Mouse (Mus musculus): ENCODE data around the gene Id1. TPM values are rescaled to one million over a fixed set of nuclear protein-coding genes. Genes with fewer than 3 reads are reported as not detected.
A peak's percentile ranks its signal among the peaks of the same experiment; 100 is the strongest.

Id1 gene
- total and polyA plus RNA-seq, 3 experiments = 0.93 TPM; not detected in 2

DNA sequence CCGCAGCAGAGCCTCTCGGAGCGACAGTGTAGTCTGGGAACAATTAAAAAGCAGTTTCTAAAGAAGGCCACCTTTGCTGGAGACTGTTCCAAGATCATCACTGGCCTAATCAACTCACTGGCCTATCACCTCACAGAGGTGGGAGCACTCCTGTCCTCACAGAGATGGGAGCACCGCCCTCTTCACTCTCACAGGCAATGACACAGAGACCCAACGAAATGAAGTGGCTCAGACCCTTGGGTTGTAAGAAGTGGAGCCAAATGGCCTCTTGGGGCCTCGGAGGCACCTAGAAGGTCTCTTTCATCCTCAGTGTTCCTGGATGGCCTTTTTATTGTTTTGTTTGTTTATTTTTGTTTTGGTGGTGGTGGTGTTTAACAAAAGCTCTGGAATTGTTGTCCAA is 9.8 kb upstream of the Id1 start:
- H3K4me3 ChIP-seq (replicated peaks in 1 of 3; ENCODE audit: low read depth in 2 of 3, low read length in 2 of 3, poor library complexity in 1 of 3) = no peak overlapping the region
- H3K27ac ChIP-seq (ENCODE audit: insufficient read depth, low read depth) = no peak overlapping the region
- H3K9ac ChIP-seq (ENCODE audit: insufficient read depth, low read depth) = no peak overlapping the region
- H3K79me2 ChIP-seq (replicated peaks; ENCODE audit: control insufficient read depth, extremely low read depth, insufficient read depth, poor library complexity, severe bottlenecking) = no peaks in the 10 kb centered on the region
- no peak overlapping the region for H3K4me2 ChIP-seq (ENCODE audit: insufficient read depth, low read depth, poor library complexity, severe bottlenecking)
- H3K9me3 ChIP-seq (replicated peaks; ENCODE audit: low read length) = no peaks in the 10 kb centered on the region
- dilution Hi-C loops (cut with MboI; ENCODE audit: extremely low pct_ligation_motif_present, extremely low pct_unique_long_range_greater_than_20kb, low sequenced_read_pairs) (no loop called here), in situ Hi-C loops (cut with MboI; ENCODE audit: low pct_ligation_motif_present, low pct_unique_long_range_greater_than_20kb, low sequenced_read_pairs) (no loop called here)
- TF ChIP-seq CHD2 (IDR thresholded peaks at IDR 0.05; ENCODE audit: low read length) = no peak
- no peak for TF ChIP-seq ZKSCAN1 (IDR thresholded peaks at IDR 0.05; ENCODE audit: borderline replicate concordance, low read depth, low read length)
- no peak for TF ChIP-seq RCOR1 (conservative IDR thresholded peaks at IDR 0.05; ENCODE audit: low read depth, low read length)
- TF ChIP-seq E2F4 (IDR thresholded peaks at IDR 0.05; ENCODE audit: insufficient replicate concordance, low read depth, low read length) = no peak
- TF ChIP-seq USF1 (IDR thresholded peaks at IDR 0.05; ENCODE audit: low read depth, low read length) = no peak
- TF ChIP-seq MAFK (IDR thresholded peaks at IDR 0.05; ENCODE audit: insufficient replicate concordance, low read length) = no peak
- no peak for TF ChIP-seq JUN (IDR thresholded peaks at IDR 0.05; ENCODE audit: insufficient read depth, low read depth, low read length)
- TF ChIP-seq MXI1 (IDR thresholded peaks at IDR 0.05; ENCODE audit: low read depth, low read length) = no peak
- no peak for TF ChIP-seq POLR2A (IDR thresholded peaks at IDR 0.05; ENCODE audit: low read depth, low read length)
- TF ChIP-seq ETS1 (conservative IDR thresholded peaks at IDR 0.05; ENCODE audit: low read depth, low read length) = no peak
- no peak for TF ChIP-seq TCF12 (IDR thresholded peaks at IDR 0.05; ENCODE audit: low read depth, low read length)
- no peak for TF ChIP-seq JUND (conservative IDR thresholded peaks at IDR 0.05; ENCODE audit: low read depth, low read length)
- DNase-seq (ENCODE audit: extremely low read depth) = no peak
- peaks cover 9% of the 10 kb centered on the region for H3K27me3 ChIP-seq (replicated peaks)
- no peaks in the 10 kb centered on the region for H3K36me3 ChIP-seq (replicated peaks in 1 of 2; ENCODE audit: control insufficient read depth in 1 of 2, insufficient read depth in 1 of 2, low read length in 1 of 2)
- peaks cover 4 to 19% of the 10 kb centered on the region in 2 experiments for H3K4me1 ChIP-seq (ENCODE audit: control insufficient read depth in 1 of 2, insufficient read depth in 2 of 2)

DNA sequence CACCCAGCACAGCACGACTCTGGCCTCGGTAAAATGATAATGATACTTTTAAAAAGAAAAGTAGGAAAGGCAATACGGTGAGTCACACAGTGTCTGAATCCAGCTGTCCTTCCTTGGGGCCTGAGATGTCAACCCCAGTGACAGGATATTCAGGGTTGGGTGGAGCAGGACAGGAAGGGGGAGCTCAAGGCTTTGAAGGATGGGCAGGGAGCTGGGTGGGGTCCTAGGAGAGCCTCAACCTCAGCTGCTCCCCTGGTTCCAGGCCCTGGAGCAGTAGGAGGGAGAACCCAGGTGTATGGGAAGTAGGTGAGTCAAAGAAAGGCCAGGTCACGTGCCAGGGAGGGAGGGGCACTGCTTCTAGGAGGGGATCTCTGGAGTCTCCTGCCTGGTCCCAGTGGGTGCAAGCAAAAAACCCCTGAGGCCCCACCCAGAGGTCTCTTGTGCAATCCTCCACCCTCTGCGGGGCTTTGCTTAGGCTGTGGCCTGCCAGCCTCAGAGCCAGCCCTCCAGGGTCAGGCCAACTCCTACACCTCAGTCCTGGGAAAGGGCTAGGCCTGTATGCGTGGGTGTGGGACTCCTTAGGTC is 9.2 kb upstream of the Id1 start:
- Histone ChIP-seq H3K27ac (ENCODE audit: insufficient read depth, low read depth) (no peak overlapping the region), H3K4me3 (replicated peaks in 1 of 3; ENCODE audit: low read depth in 2 of 3, low read length in 2 of 3, poor library complexity in 1 of 3) (no peak overlapping the region), H3K79me2 (replicated peaks; ENCODE audit: control insufficient read depth, extremely low read depth, insufficient read depth, poor library complexity, severe bottlenecking) (no peaks in the 10 kb centered on the region), H3K4me1 (ENCODE audit: control insufficient read depth in 1 of 2, insufficient read depth in 2 of 2) (peaks cover 4 to 19% of the 10 kb centered on the region in 2 experiments), H3K27me3 (replicated peaks) (peaks cover 11% of the 10 kb centered on the region), H3K4me2 (ENCODE audit: insufficient read depth, low read depth, poor library complexity, severe bottlenecking) (no peak overlapping the region), H3K36me3 (replicated peaks in 1 of 2; ENCODE audit: control insufficient read depth in 1 of 2, insufficient read depth in 1 of 2, low read length in 1 of 2) (no peaks in the 10 kb centered on the region), H3K9me3 (replicated peaks; ENCODE audit: low read length) (no peaks in the 10 kb centered on the region), H3K9ac (ENCODE audit: insufficient read depth, low read depth) (no peak overlapping the region)
- dilution Hi-C loops (cut with MboI; ENCODE audit: extremely low pct_ligation_motif_present, extremely low pct_unique_long_range_greater_than_20kb, low sequenced_read_pairs) (no loop called here), in situ Hi-C loops (cut with MboI; ENCODE audit: low pct_ligation_motif_present, low pct_unique_long_range_greater_than_20kb, low sequenced_read_pairs) (no loop called here)
- DNase-seq (ENCODE audit: extremely low read depth) = no peak
- TF ChIP-seq UBTF (IDR thresholded peaks at IDR 0.05; ENCODE audit: low read depth, low read length) (no peak), RAD21 (IDR thresholded peaks at IDR 0.05; ENCODE audit: low read depth, low read length) (no peak), IRF4 (IDR thresholded peaks at IDR 0.05; ENCODE audit: low read depth, low read length) (no peak), HCFC1 (IDR thresholded peaks at IDR 0.05; ENCODE audit: low read depth, low read length) (no peak), TCF12 (IDR thresholded peaks at IDR 0.05; ENCODE audit: low read depth, low read length) (no peak), BHLHE40 (IDR thresholded peaks at IDR 0.05; ENCODE audit: low read depth, low read length) (0 out of 2 replicates have a peak, but pooled peaks have one; percentile 28), CTCF (conservative IDR thresholded peaks at IDR 0.05 in 1 of 2, IDR thresholded peaks at IDR 0.05 in 1 of 2; ENCODE audit: low read depth in 2 of 2, low read length in 2 of 2) (no peak), USF2 (conservative IDR thresholded peaks at IDR 0.05; ENCODE audit: low read depth, low read length) (no peak), E2F4 (IDR thresholded peaks at IDR 0.05; ENCODE audit: insufficient replicate concordance, low read depth, low read length) (no peak)
